Mouse (Mus musculus) hindbrain, embryonic 16.5 days (tissue): ENCODE data around the gene Lrig1. TPM values are rescaled to one million over a fixed set of nuclear protein-coding genes. Genes with fewer than 3 reads are reported as not detected.

Source experiments
- ATAC-seq: fragments of 200-750 bp; cut with Nextera tagmentation; 2 replicates; pipeline ENCODE4 v1.8.0; 2017; ENCODE audit warnings: moderate TSS enrichment, moderate library complexity
- H3K27ac ChIP-seq: fragments of 300-500 bp; sonication (generic); 2 replicates; pipeline ENCODE4 v1.5.1; 2014; ENCODE audit warnings: low read depth, mild to moderate bottlenecking, control low read depth, low read length, moderate library complexity
- H3K27me3 ChIP-seq: fragments of 300-500 bp; sonication (generic); replicated peaks from 2 replicates; pipeline ENCODE4 v1.6.1; 2014; ENCODE audit warnings: low read length; ENCODE audit not compliant: control insufficient read depth, insufficient read depth
- H3K36me3 ChIP-seq: fragments of 300-500 bp; sonication (generic); 2 replicates; pipeline ENCODE4 v1.6.1; 2014; ENCODE audit warnings: mild to moderate bottlenecking, low read length, moderate library complexity, mixed read lengths; ENCODE audit not compliant: control insufficient read depth, insufficient read depth
- H3K4me1 ChIP-seq: fragments of 300-500 bp; sonication (generic); 2 replicates; pipeline ENCODE4 v1.6.1; 2014; ENCODE audit warnings: low read depth, low read length; ENCODE audit not compliant: control insufficient read depth, insufficient read depth
- H3K4me2 ChIP-seq: fragments of 300-500 bp; sonication (generic); 2 replicates; pipeline ENCODE4 v1.6.1; 2014; ENCODE audit warnings: mild to moderate bottlenecking, low read length, control low read depth, moderate library complexity
- H3K4me3 ChIP-seq: fragments of 300-500 bp; sonication (generic); 2 replicates; pipeline ENCODE4 v1.5.1; 2014; ENCODE audit warnings: mild to moderate bottlenecking, low read length, control low read depth, moderate library complexity
- H3K9ac ChIP-seq: fragments of 300-500 bp; sonication (generic); 2 replicates; pipeline ENCODE4 v1.6.1; 2014; ENCODE audit warnings: low read depth, mild to moderate bottlenecking, control low read depth, low read length, moderate library complexity
- H3K9me3 ChIP-seq: fragments of 300-500 bp; sonication (generic); 2 replicates; pipeline ENCODE4 v1.6.1; 2014; ENCODE audit warnings: mild to moderate bottlenecking, low read length, moderate library complexity; ENCODE audit not compliant: control insufficient read depth
- WGBS: fragments of 180-500 bp; shearing (Covaris S2); extraction: QIAGEN DNeasy Blood & Tissue Kit; methylation state at CpG from one replicate; pipeline ENCODE4 v1.1.7; 2014; 5-methylcytosine and 5-hydroxymethylcytosine counted together
- polyA plus RNA-seq: library from polyadenylated mRNA; unstranded; fragments of >200 nt; fragmentation: Nextera tagmentation; extraction: Ambion mirVana; gene quantifications from 2 replicates; pipeline ENCODE4 v1.2.1, GENCODE M21; 2015

Gene Lrig1
- polyA plus RNA-seq, 1 experiment from 2014 or later: 18.7 TPM

GRCm38 (mm10) chr6:94604546-94604945 is 95.4 kb downstream of the Lrig1 start:
- Histone ChIP-seq H3K4me3 (no peak overlapping the region), H3K27ac (no peak overlapping the region), H3K9ac (no peak overlapping the region), H3K9me3 (no peaks in the 10 kb centered on the region), H3K27me3 (no peaks in the 10 kb centered on the region), H3K36me3 (peaks cover 8% of the 10 kb centered on the region; the same call in 1 of the 2 replicates), H3K4me1 (no peaks in the 10 kb centered on the region), H3K4me2 (no peak overlapping the region)
- ATAC-seq: no peak
- WGBS: 92% methylated on average over 2 of the region's 2 CpGs

GRCm38 (mm10) chr6:94604072-94604471 is 95.9 kb downstream of the Lrig1 start:
- ATAC-seq: no peak
- H3K4me2 ChIP-seq: no peak overlapping the region
- no peaks in the 10 kb centered on the region for H3K4me1 ChIP-seq
- no peaks in the 10 kb centered on the region for H3K27me3 ChIP-seq
- no peak overlapping the region for H3K4me3 ChIP-seq
- no peak overlapping the region; the same call in none of the 2 replicates for H3K27ac ChIP-seq
- H3K9me3 ChIP-seq: no peaks in the 10 kb centered on the region
- WGBS: 43% methylated on average over 3 of the region's 3 CpGs
- no peak overlapping the region for H3K9ac ChIP-seq
- peaks cover 9% of the 10 kb centered on the region; the same call in 1 of the 2 replicates for H3K36me3 ChIP-seq

- 75% methylated on average over 5 of the region's 5 CpGs for WGBS
- no peak overlapping the region for H3K27ac ChIP-seq
Observed at GRCm38 (mm10) chr6:94601811-94602210, 98.1 kb downstream of the Lrig1 start.

GRCm38 (mm10) chr6:94601101-94601500 is 98.9 kb downstream of the Lrig1 start:
- Histone ChIP-seq H3K4me2 (no peak overlapping the region), H3K4me3 (no peak overlapping the region), H3K4me1 (no peaks in the 10 kb centered on the region), H3K9me3 (no peaks in the 10 kb centered on the region), H3K27me3 (no peaks in the 10 kb centered on the region), H3K27ac (no peak overlapping the region), H3K9ac (no peak overlapping the region), H3K36me3 (peaks cover 6% of the 10 kb centered on the region; the same call in 1 of the 2 replicates)
- ATAC-seq: peak; percentile 34; the same call in 1 of the 2 replicates
- WGBS: 74% methylated on average over 5 of the region's 5 CpGs

More at GRCm38 (mm10) chr6:94601811-94602210, 98.1 kb downstream of the Lrig1 start:
- no peak overlapping the region for H3K9ac ChIP-seq
- no peak for ATAC-seq
- peaks cover 6% of the 10 kb centered on the region; the same call in 1 of the 2 replicates for H3K36me3 ChIP-seq
- H3K4me2 ChIP-seq: no peak overlapping the region
- H3K4me3 ChIP-seq: no peak overlapping the region
- no peaks in the 10 kb centered on the region for H3K27me3 ChIP-seq
- no peaks in the 10 kb centered on the region for H3K4me1 ChIP-seq
- no peaks in the 10 kb centered on the region for H3K9me3 ChIP-seq

GRCm38 (mm10) chr6:94599016-94599415 is 100.9 kb downstream of the Lrig1 start:
- no peaks in the 10 kb centered on the region for H3K9me3 ChIP-seq
- no peak for ATAC-seq
- WGBS: 92% methylated on average over 13 of the region's 13 CpGs

GRCm38 (mm10) chr6:94598421-94598820 is 101.5 kb downstream of the Lrig1 start:
- Histone ChIP-seq H3K4me2 (no peak overlapping the region), H3K36me3 (0 out of 2 replicates have a peak, but pooled peaks cover 3% of the 10 kb centered on the region), H3K9ac (no peak overlapping the region), H3K4me1 (no peaks in the 10 kb centered on the region), H3K9me3 (no peaks in the 10 kb centered on the region), H3K27ac (no peak overlapping the region), H3K27me3 (no peaks in the 10 kb centered on the region), H3K4me3 (no peak overlapping the region)
- ATAC-seq: peak; percentile 18; the same call in 1 of the 2 replicates
- WGBS: 81% methylated on average over 12 of the region's 12 CpGs

More at GRCm38 (mm10) chr6:94599016-94599415, 100.9 kb downstream of the Lrig1 start:
- Histone ChIP-seq H3K27me3 (no peaks in the 10 kb centered on the region), H3K27ac (no peak overlapping the region), H3K9ac (no peak overlapping the region), H3K4me2 (no peak overlapping the region), H3K4me1 (no peaks in the 10 kb centered on the region), H3K36me3 (0 out of 2 replicates have a peak, but pooled peaks cover 3% of the 10 kb centered on the region), H3K4me3 (no peak overlapping the region)

GRCm38 (mm10) chr6:94596761-94597485 is 103.0 kb downstream of the Lrig1 start:
- no peak for ATAC-seq
- Histone ChIP-seq H3K27me3 (no peaks in the 10 kb centered on the region), H3K4me2 (no peak overlapping the region), H3K27ac (no peak overlapping the region), H3K4me3 (no peak overlapping the region), H3K9me3 (no peaks in the 10 kb centered on the region), H3K36me3 (0 out of 2 replicates have a peak, but pooled peaks cover 3% of the 10 kb centered on the region), H3K9ac (no peak overlapping the region), H3K4me1 (peaks cover 4% of the 10 kb centered on the region; the same call in 1 of the 2 replicates)
- WGBS: 56% methylated on average over 10 of the region's 10 CpGs

- Histone ChIP-seq H3K4me2 (no peak overlapping the region), H3K27ac (no peak overlapping the region), H3K36me3 (0 out of 2 replicates have a peak, but pooled peaks cover 3% of the 10 kb centered on the region), H3K9ac (no peak overlapping the region), H3K4me3 (no peak overlapping the region), H3K4me1 (peaks cover 4% of the 10 kb centered on the region; the same call in 1 of the 2 replicates), H3K9me3 (no peaks in the 10 kb centered on the region), H3K27me3 (no peaks in the 10 kb centered on the region)
- no peak for ATAC-seq
- WGBS: 86% methylated on average over 14 of the region's 14 CpGs
Observed at GRCm38 (mm10) chr6:94596051-94596760, 103.8 kb downstream of the Lrig1 start.

GRCm38 (mm10) chr6:94595206-94595605 is 104.8 kb downstream of the Lrig1 start:
- Histone ChIP-seq H3K27me3 (no peaks in the 10 kb centered on the region), H3K27ac (no peak overlapping the region), H3K4me1 (peaks cover 4% of the 10 kb centered on the region; the same call in 1 of the 2 replicates), H3K9ac (no peak overlapping the region), H3K4me3 (no peak overlapping the region), H3K36me3 (0 out of 2 replicates have a peak, but pooled peaks cover 3% of the 10 kb centered on the region), H3K4me2 (no peak overlapping the region), H3K9me3 (no peaks in the 10 kb centered on the region)
- ATAC-seq: no peak
- WGBS: 68% methylated on average over 5 of the region's 5 CpGs
